Mouse (Mus musculus): Measurements from ENCODE around the gene Brwd1. TPM values are rescaled to one million over a fixed set of nuclear protein-coding genes. Genes with fewer than 3 reads are reported as not detected.

Gene Brwd1
- total RNA-seq, 2 experiments from 2014 or later: 127 to 154 TPM

Small RNA genes within 50 kb of the gene (microRNA-seq; reads per million reads assigned to microRNA genes)
- gene Gm27833: not detected

Other genes starting within 250 kb of the Brwd1 start
- gene Psmg1, start 91.6 kb downstream of the Brwd1 start, total RNA-seq (2021): 10 to 100 TPM; 14.5 to 15.3 TPM
- 10 to 100 TPM; 56.2 to 58.2 TPM for gene Hmgn1, start 45.2 kb upstream of the Brwd1 start, total RNA-seq (2021)
- 10 to 100 TPM; 67.9 to 69.4 TPM for gene Wrb, start 62.9 kb upstream of the Brwd1 start, total RNA-seq (2021)
- 1 to 10 TPM; 1.2 to 2.4 TPM for gene Lca5l, start 109.7 kb upstream of the Brwd1 start, total RNA-seq (2021)
- 1 to 10 TPM; 1.2 to 2.7 TPM for gene Sh3bgr, start 117.9 kb upstream of the Brwd1 start, total RNA-seq (2021)
- gene B3galt5, start 153.3 kb upstream of the Brwd1 start, total RNA-seq (2021): 10 to 100 TPM; 19.5 to 19.9 TPM

Data from left cerebral cortex, postnatal 36 days (tissue).